Mouse (Mus musculus) frontal cortex, postnatal 10 days (tissue): ENCODE measurements around the gene Mbnl2.

ENCODE experiments used
- DNase-seq, 2 experiments: peaks; one replicate each; pipeline ENCODE4 v3.0.0; 2022; ENCODE audit warnings: low spot score in 2 of 2, mixed read lengths in 1 of 2

The Mbnl2 gene

GRCm38 (mm10) chr14:120297137-120297749 is 21.8 kb downstream of the Mbnl2 start:
- no peak for DNase-seq

DNA sequence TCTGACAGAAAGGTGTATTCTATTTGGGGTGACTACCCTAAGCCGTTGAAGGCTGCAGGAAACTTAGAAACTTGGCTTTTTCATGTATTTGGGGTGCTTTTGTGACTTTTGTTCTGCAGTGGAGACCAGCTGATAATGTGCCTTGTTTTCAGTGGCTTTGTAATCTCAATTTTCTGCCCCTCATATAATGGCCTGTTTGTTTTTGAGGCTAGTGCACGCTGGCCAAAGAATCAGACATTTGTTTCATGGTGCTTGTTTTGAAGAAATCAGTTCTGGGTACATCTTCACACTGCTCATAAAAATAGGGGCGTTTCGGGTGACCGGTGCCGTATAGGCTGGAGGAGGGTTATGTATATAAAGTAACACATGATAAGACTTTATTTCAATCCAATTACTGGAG is 22.4 kb downstream of the Mbnl2 start:
- no peak for DNase-seq

DNA sequence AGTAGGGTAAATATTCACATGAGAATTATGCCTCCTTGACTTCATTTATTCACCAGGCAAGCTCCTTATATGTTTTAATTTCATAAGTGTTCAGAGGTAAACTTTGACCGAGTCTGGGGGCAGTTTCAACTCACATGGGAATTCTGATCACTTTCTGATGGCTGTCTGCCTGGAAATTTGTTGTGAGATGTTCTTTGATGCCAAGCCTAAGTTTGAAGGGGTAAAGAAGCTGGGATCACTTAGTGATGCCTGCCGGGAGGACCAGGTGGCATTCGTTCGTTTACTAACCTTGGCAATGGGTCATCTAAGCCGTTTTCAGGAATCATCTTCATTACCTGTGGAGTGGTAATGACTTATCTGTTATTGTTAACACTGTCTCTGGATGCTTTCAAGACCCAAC is 23.0 kb downstream of the Mbnl2 start:
- DNase-seq, result no peak

DNA sequence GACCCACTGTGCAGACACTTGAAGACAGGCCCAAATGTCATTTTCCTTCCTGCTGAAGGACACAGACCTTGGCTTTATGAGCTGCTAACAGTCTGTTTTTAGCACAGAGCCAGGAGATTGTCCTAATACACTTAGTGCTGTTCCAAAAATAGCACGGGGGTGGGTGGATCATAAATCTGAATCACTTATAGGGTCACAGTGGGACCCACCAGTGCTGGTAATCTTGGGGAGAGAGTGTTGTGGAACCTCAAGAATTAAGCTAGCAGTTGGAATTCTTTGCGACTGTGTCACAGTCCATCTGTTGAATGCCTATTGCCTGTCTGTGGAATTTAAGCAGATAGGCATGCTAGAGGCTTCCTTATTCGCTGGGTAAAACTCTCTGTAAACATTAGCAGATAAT is 24.2 kb downstream of the Mbnl2 start:
- no peak for DNase-seq

DNA sequence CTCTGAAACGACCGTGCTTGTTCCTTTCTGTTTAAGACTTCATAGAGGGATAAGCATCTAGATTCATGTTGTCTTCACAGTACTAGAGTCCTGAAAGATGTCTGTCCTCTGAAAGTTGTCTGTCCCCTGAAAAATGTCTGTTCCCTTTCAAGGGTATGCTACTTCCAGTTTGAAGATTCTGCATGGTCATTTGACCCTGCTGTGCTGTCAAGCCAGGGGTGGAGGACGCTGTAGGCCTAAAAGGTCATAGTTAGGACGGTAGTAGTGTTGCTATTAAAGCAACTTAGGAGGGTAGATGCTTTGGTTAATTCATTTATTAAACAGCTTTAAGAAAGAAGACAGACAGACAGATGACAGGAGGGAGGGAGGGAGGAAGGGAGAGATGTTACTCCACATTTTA is 24.7 kb downstream of the Mbnl2 start:
- DNase-seq, result no peak

DNA sequence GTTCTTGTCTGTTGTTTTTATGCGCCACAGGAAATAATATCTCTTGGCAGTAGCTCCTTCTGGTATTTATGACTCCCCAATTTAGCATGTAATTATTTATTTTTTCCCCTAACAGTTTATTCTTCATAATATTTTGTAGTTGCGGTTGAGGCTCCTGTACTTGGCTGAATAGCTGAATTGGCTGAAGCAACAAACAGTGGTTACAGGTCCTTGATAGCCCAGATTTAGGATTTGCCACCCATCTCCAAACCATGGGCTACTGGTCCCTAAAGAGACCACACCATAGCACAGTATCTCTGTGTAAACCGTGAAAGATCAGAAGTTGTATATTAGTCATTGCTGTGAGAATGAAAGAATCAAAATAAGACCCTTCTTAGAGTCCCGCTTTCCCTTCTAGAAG is 25.3 kb downstream of the Mbnl2 start:
- no peak for DNase-seq

DNA sequence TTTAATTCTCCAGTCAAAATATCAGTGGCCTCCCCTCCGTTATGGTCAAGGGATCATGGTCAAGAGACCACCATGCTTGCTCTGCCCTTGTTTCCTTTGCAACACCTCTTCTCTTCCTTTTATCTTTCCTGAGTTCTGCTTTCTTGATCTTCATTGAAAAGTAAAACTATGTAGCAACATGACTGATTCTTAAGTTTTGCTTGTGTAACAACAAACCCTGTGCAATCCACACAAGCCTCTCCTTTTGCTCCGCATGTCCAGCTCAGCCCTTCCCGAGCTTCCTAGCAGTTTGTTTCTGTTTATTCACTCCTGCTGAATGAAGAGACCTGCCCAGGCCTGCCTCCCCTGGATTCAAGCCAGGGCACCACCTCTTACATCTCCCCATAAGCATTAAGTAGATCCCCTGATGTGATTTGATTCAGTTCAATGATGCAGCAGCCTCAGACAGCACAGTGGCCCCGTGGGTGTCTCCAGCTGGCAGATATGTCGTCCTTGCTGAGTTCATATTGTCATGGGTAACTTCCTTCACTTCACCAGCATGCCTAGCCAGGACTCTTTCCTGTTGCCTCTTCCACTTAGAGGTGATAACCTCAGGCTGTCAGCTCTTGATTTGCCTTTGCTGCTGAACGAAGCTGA is 27.6 kb downstream of the Mbnl2 start:
- no peak for DNase-seq

DNA sequence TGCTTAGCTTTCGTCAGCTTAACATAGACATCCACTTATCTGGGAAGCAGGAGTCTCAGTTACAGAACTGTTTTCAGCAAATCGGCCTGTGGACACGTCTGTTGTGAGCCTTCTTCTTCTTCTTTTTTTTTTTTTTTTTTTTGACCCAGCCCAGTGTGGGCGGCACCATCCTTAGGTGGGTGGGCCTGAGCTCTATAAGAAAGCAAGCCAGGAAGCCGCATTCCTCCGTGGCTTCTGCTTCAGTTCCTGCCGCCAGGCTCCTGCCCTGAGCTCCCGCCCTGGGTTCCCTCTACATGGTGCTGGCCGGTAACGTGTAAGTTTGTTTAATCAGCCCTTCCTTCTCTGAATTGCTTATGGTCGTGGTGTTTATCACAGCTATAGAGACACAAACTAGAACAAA is 30.8 kb downstream of the Mbnl2 start:
- DNase-seq, result no peak

- DNase-seq, result no peak
These were observed 31.9 kb downstream of the Mbnl2 start for GRCm38 (mm10) chr14:120307356-120307755.

DNA sequence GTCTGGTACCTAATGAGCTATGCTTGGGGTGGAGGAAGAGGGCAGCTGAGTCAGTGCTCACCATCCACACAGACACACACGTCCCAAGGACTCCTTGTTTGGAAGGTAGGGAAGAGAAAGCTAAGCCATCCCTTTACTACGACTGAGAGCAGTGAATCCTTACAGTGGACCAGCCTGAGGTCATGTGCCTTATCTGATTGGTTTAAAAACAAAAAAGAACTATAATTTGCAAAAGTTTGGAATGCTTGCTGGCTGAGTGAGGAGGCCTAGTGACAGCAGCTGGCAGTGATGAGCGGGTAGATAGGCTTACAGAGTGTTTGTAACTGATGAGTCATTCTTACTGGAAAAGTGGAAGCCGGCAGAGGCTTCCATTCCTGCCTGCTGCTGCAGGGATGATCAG is 32.5 kb downstream of the Mbnl2 start:
- no peak for DNase-seq

DNA sequence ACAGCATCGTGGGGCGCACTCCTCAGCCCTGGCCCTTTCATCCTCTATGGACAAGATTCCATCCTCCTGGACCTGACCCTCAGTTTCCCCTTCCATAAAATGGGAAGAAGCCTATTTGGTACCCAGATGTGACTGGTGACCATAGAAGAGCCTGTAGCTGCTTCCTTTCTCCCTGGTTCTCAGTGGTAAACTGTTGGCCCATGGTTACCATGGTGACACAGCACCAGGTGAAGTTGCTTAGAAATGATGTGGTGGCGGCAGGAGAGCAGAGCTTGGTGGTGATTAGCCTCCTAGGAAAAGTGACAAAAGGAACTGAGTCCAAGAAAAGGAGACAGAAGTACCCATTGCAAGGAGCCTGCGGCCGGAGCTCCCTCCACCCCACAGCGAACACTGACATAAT is 34.2 kb downstream of the Mbnl2 start:
- DNase-seq, result no peak

- no peak for DNase-seq
These were observed 36.0 kb downstream of the Mbnl2 start for GRCm38 (mm10) chr14:120311330-120312097.

DNA sequence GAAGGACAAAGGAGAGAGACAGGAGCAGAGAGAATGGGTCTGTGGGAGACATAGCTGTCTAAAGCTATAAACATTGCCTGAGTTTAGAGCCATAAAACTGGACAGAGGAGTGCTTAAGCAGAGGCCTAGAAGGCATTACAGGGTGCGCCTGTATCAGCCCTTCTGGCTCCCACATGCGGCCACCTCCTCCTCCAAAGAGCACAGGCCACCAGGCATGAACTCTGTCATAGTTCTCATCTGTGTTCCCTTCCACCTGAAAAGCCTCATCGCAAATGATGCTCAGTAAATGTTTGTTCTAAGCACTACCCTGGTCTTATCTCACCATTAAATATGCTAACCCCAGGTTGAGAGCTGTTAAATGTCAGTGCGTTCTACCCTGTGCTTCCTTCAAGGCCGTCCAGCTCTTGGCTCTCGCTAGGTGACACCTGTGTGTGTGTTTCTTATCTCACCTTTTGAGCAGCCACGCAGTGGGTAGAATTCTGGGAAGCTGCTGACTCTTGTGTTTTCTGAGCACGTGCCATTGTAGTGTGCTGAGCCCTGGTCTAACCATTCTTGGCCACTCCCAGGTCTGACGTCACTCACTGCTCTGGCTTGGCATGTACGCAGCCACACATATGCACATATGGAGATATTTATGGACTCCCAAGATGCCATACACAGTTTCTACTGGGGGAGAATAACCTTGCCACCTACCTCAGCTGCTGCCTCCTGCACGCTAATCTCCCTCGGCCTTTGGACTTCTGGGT is 37.4 kb downstream of the Mbnl2 start:
- DNase-seq, result no peak

DNA sequence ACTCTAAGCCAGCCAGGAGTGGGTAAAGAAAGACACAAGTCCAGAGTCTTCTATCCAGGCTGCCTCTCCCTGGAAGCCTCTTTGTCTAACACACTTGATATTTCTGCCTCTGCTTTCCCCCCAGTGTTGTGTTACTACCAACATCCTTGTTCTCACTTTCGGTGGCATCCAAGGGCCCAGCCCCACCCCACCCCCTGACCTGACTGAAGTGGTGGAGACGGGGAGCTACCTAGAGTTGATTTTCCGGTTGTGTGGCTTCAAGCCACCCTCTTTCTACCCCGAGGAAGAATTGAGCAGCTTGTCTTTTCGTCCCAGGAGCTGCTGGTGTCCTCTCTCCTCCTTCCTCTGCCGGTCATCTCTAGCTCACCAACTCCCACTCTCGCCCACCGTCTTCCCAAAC is 38.0 kb downstream of the Mbnl2 start:
- no peak for DNase-seq

DNA sequence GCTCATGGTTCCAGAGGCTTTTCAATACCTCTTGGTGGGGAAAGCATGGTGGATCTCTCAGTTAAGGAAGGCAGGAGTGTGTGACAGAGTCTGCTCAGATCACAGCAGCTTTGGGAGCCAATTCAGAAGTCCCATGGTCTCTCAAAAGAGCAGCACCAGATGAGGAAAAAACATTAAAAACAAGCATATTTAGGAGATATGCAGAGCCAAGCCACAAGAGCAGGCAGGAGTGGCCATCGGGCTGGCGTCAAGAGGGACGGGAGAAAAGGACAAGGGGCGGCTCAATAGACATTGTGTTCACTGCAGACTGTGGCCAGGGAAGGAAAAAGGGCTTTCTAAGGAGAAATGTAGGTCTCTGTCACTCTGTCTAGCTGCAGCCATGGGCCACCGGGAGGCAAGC is 40.3 kb downstream of the Mbnl2 start:
- no peak for DNase-seq

DNA sequence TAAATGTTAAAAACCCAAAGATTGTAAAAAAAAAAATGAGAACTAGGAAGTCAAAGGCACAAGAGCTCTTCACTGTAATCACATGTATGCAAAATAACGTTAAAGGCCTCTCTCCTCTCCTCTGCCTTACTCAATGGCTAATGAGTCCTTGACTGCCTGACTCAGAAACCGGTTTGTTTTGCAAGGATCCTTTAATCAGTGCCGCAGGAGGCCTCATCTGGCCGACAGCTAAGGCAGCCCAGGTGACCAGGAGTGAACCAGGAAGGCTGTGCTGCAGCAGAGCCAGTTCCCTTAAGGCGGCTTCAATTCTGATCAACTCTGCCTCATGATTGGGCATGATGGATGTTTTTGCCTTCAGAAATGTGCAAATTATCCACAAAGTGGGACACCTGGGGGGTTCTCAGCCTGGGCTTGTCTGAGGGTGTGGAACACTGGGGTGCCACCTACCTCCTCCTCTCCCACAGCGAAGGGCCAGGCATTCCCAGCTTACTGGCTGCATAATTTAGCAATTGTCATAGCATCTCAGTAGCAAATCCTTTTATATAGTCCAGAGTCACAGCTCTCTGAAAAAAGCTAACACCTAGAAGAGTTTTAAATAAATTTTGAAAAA is 43.0 kb downstream of the Mbnl2 start:
- DNase-seq, result no peak

GRCm38 (mm10) chr14:120318974-120319731 is 43.7 kb downstream of the Mbnl2 start:
- DNase-seq, result no peak

DNA sequence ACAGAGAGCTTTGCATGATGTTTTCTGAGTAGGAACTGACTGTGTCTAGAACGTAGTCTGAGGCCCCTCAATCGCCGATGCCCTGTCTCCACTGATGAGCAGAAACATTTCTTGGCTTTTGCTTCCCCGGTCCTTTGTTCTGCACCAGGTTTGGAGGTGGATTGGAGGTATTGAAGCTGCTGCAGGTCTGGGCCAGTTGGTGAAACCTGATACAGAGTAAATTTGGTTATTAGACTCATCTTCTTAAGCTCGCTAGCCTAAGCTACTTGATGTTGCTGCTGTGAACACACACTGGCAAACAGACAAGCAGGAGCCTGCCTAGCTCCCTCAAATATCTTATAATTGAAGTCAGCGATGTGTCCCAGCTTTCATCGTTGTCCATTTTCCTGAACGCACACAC is 46.6 kb downstream of the Mbnl2 start:
- no peak for DNase-seq

DNA sequence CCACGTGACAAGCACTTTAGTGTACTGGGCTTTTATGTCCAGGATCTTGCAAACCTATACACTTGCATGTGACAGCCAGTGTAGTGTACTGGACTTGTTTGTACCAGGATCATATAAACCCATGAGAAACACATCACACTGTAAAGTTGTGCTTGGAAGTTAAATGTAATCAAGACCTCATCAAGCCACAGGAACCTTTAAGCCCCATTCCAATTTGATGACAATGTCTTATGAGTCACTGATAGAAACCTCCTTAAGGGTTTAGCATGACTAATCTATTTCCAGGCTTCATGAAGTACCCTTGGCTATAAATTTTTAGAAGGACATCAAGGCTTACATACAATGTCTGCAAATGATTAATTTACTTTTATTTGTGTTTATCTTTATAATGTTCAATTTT is 47.6 kb downstream of the Mbnl2 start:
- no peak for DNase-seq

- DNase-seq, result no peak
These were observed 48.8 kb downstream of the Mbnl2 start for GRCm38 (mm10) chr14:120324061-120324791.
